Mouse (Mus musculus) A20 (cell line): ENCODE measurements around the gene AI987944.

Experiments used
- DNase-seq: peaks from one replicate; pipeline ENCODE4 v3.0.0-alpha.2; 2011; ENCODE audit warnings: low read depth, low spot score

The AI987944 gene

DNA sequence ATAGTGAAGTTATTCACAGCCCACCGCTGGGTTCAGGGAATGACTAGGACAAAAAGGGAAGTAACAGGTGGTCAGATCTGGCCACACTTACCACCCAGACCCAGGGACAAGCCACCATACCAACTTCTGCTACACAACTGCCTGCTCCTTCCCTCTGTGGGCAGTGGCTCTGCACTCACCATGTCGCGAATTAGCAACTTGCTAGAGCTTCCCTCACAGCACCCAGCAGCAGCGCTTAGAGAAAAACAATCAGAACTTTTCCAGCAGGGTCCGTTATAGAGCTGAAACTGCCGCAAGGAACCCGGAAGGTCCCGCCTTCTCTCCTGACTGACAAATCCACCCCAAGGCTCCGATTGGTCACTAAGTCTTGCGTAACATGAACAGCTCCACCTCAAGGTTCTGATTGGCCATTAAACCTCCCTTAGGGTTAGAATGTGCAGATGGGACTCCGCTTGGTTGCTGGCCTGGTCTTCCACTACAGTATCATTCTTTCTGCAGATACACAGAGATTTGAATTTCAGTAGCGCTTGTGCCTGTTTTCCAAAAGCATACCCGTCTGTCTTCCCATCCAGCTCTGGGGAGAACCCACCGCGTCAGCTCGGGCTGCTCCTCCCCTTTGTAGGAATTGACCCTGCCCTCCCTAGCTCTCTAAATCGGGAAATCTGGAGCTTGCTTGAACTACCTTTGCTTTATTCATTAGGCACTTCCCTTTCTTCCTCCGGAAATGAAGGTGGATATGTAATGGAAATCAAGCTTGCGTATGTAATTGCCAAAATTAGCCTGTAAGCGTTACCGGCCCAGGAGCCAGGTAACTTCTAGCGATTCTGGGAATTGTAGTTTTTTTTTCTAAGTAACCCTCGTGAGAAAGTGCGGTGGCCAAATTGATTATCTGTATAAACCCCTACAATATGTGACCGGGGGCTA lies at the start of gene AI987944:
AI987944 (minus strand) TSS at position 332 of the 924 bp plus-strand sequence.
- DNase-seq, result peak; percentile 93

- DNase-seq, result no peak
Observed at GRCm38 (mm10) chr7:41394130-41394529, 951 bp upstream of the AI987944 start.
